20 mouse cellular contexts compared by ENCODE assay signal in genomic region chr13:43742677-43743076, GRCm38 (mm10). TPM values are rescaled to one million over a fixed set of nuclear protein-coding genes. Genes with fewer than 3 reads are reported as not detected.
A peak's percentile ranks its signal among the peaks of the same experiment; 100 is the strongest.
DNase-seq lines count a peak whose midpoint lies in the region; ATAC-seq and TF ChIP-seq lines count a peak whose summit lies in the region.
"Had no signal": no experiment of that assay in that cellular context is flagged by ENCODE, and none has a peak within 500 bp of the region (broad histone marks: within the 10 kb centered on the region; RNA-seq: fewer than 3 reads in every experiment).

No protein-coding gene starts in this region.

- no peaks in the 10 kb centered on the region for H3K36me3 ChIP-seq in intestine, postnatal 0 days (ENCODE audit: control insufficient read depth, insufficient read depth)
- no peaks in the 10 kb centered on the region for H3K36me3 ChIP-seq in intestine, embryonic 16.5 days (ENCODE audit: control insufficient read depth, insufficient read depth, low read length)
- H3K36me3 ChIP-seq in lung, postnatal 0 days (ENCODE audit: insufficient read depth, low read length), result no peaks in the 10 kb centered on the region
- H3K36me3 ChIP-seq in MEL (ENCODE audit: control insufficient read depth in 1 of 2, insufficient read depth in 2 of 2, low read length in 2 of 2), result no peaks in the 10 kb centered on the region
- no peaks in the 10 kb centered on the region for H3K36me3 ChIP-seq in small intestine, adult 2 months (ENCODE audit: control insufficient read depth, insufficient read depth, low read length)
- H3K36me3 ChIP-seq: embryonic facial prominence, embryonic 12.5 days; hindbrain, embryonic 13.5 days; limb, embryonic 15.5 days; lung, embryonic 15.5 days; midbrain, embryonic 13.5 days had no signal

- no peak overlapping the region for H3K9ac ChIP-seq in intestine, postnatal 0 days (ENCODE audit: low read depth, low read length)
- no peak overlapping the region for H3K9ac ChIP-seq in intestine, embryonic 16.5 days (ENCODE audit: low read depth, low read length)
- H3K9ac ChIP-seq in lung, postnatal 0 days (replicated peaks; ENCODE audit: low read depth), result no peak overlapping the region
- no peak overlapping the region for H3K9ac ChIP-seq in MEL (ENCODE audit: control insufficient read depth, low read depth, low read length, poor library complexity, severe bottlenecking)
- H3K9ac ChIP-seq: embryonic facial prominence, embryonic 12.5 days; forebrain, embryonic 13.5 days; hindbrain, embryonic 13.5 days; limb, embryonic 15.5 days; lung, embryonic 15.5 days; midbrain, embryonic 13.5 days had no signal

- peak; percentile 35 for TF ChIP-seq CTCF in intestine, postnatal 0 days (IDR thresholded peaks at IDR 0.05; ENCODE audit: low read depth)
- 0 out of 2 replicates have a peak, but pooled peaks have one; percentile 17 for TF ChIP-seq CTCF in lung, postnatal 0 days (IDR thresholded peaks at IDR 0.05)
- peak in 2 of 3 experiments; percentile 5 to 17; a peak in 1 of 6 replicates for TF ChIP-seq CTCF in MEL (IDR thresholded peaks at IDR 0.05 in 2 of 3, conservative IDR thresholded peaks at IDR 0.05 in 1 of 3; ENCODE audit: control insufficient read depth in 1 of 3, insufficient read depth in 1 of 3, low read depth in 2 of 3, low read length in 3 of 3, poor library complexity in 1 of 3, severe bottlenecking in 1 of 3)
- 0 out of 2 replicates have a peak, but pooled peaks have one; percentile 15 for TF ChIP-seq CTCF in small intestine, adult 2 months (IDR thresholded peaks at IDR 0.05; ENCODE audit: extremely low read depth, insufficient read length, insufficient replicate concordance, low read depth, low read length)

- H3K79me2 ChIP-seq in MEL (ENCODE audit: control insufficient read depth, insufficient read depth, low read length, poor library complexity), result no peaks in the 10 kb centered on the region

- TF ChIP-seq EP300 in lung, postnatal 0 days (IDR thresholded peaks at IDR 0.05), result no peak
- TF ChIP-seq EP300 in MEL (IDR thresholded peaks at IDR 0.05; ENCODE audit: low read depth in 1 of 2, low read length in 2 of 2), result no peak

- H3K4me3 ChIP-seq in intestine, postnatal 0 days (ENCODE audit: low read depth, low read length), result no peak overlapping the region
- H3K4me3 ChIP-seq in intestine, embryonic 16.5 days (ENCODE audit: low read length), result no peak overlapping the region
- H3K4me3 ChIP-seq in lung, postnatal 0 days (ENCODE audit: low read depth, low read length), result no peak overlapping the region
- no peak overlapping the region for H3K4me3 ChIP-seq in MEL (ENCODE audit: control insufficient read depth in 1 of 2, insufficient read depth in 1 of 2, low read depth in 2 of 2, low read length in 2 of 2)
- H3K4me3 ChIP-seq in small intestine, adult 2 months (ENCODE audit: low read depth, low read length), result no peak overlapping the region
- H3K4me3 ChIP-seq: embryonic facial prominence, embryonic 12.5 days; erythroblast, embryonic 14.5 days; forebrain, embryonic 13.5 days; hindbrain, embryonic 13.5 days; limb, embryonic 15.5 days; lung, embryonic 15.5 days; midbrain, embryonic 13.5 days; myocyte had no signal

- no peak for TF ChIP-seq POLR2A in MEL (IDR thresholded peaks at IDR 0.05; ENCODE audit: control insufficient read depth in 1 of 2, insufficient read depth in 1 of 2, low read depth in 1 of 2, low read length in 2 of 2, poor library complexity in 1 of 2)
- no peak for TF ChIP-seq POLR2A in small intestine, adult 2 months (IDR thresholded peaks at IDR 0.05; ENCODE audit: low read depth, low read length)

- no peak; the same call in 1 of the 2 replicates for TF ChIP-seq RAD21 in MEL (IDR thresholded peaks at IDR 0.05; ENCODE audit: low read depth, low read length)

- DNase-seq in lung, postnatal 0 days (ENCODE audit: low spot score), result no peak
- DNase-seq in lung, postnatal 4 days, result no peak
- DNase-seq in MEL (ENCODE audit: low read depth, low spot score) (no peak), MN1 (ENCODE audit: low spot score) (no peak)
- DNase-seq: adrenal gland, adult 2 months; cerebellum, postnatal 10 days; gastrocnemius, postnatal 36 days; spleen, adult 18-20 months had no signal

- H3K27ac ChIP-seq in intestine, postnatal 0 days (ENCODE audit: low read depth, low read length), result no peak overlapping the region
- H3K27ac ChIP-seq in intestine, embryonic 16.5 days (ENCODE audit: low read length), result no peak overlapping the region
- no peak overlapping the region for H3K27ac ChIP-seq in lung, postnatal 0 days (ENCODE audit: low read length)
- H3K27ac ChIP-seq in MEL (ENCODE audit: control insufficient read depth, low read depth, low read length), result no peak overlapping the region
- no peak overlapping the region for H3K27ac ChIP-seq in small intestine, adult 2 months (ENCODE audit: insufficient read depth, low read depth, low read length)
- H3K27ac ChIP-seq: embryonic facial prominence, embryonic 12.5 days; forebrain, embryonic 13.5 days; hindbrain, embryonic 13.5 days; limb, embryonic 15.5 days; lung, embryonic 15.5 days; midbrain, embryonic 13.5 days had no signal

- H3K4me2 ChIP-seq in intestine, postnatal 0 days (replicated peaks; ENCODE audit: low read depth), result no peak overlapping the region
- no peak overlapping the region for H3K4me2 ChIP-seq in intestine, embryonic 16.5 days (ENCODE audit: low read depth, low read length)
- no peak overlapping the region for H3K4me2 ChIP-seq in lung, postnatal 0 days (replicated peaks; ENCODE audit: low read depth, low read length)
- H3K4me2 ChIP-seq: embryonic facial prominence, embryonic 12.5 days; forebrain, embryonic 13.5 days; hindbrain, embryonic 13.5 days; limb, embryonic 15.5 days; lung, embryonic 15.5 days; midbrain, embryonic 13.5 days had no signal

- H3K4me1 ChIP-seq in intestine, postnatal 0 days (replicated peaks; ENCODE audit: control insufficient read depth, insufficient read depth, low read length), result no peaks in the 10 kb centered on the region
- no peaks in the 10 kb centered on the region for H3K4me1 ChIP-seq in intestine, embryonic 16.5 days (ENCODE audit: control insufficient read depth, insufficient read depth, low read length)
- no peaks in the 10 kb centered on the region for H3K4me1 ChIP-seq in lung, postnatal 0 days (ENCODE audit: insufficient read depth, low read depth, low read length)
- no peaks in the 10 kb centered on the region for H3K4me1 ChIP-seq in MEL (ENCODE audit: control insufficient read depth in 1 of 2, insufficient read depth in 2 of 2, low read length in 2 of 2)
- no peaks in the 10 kb centered on the region for H3K4me1 ChIP-seq in small intestine, adult 2 months (ENCODE audit: control insufficient read depth, insufficient read depth, insufficient read length, low read length)
- H3K4me1 ChIP-seq: embryonic facial prominence, embryonic 12.5 days had no signal

- no peaks in the 10 kb centered on the region for H3K9me3 ChIP-seq in intestine, postnatal 0 days (ENCODE audit: control insufficient read depth)
- H3K9me3 ChIP-seq in intestine, embryonic 16.5 days (ENCODE audit: control insufficient read depth, low read length), result no peaks in the 10 kb centered on the region
- no peaks in the 10 kb centered on the region for H3K9me3 ChIP-seq in lung, postnatal 0 days (ENCODE audit: low read length)
- H3K9me3 ChIP-seq in MEL (replicated peaks; ENCODE audit: insufficient read depth, low read length), result no peaks in the 10 kb centered on the region
- H3K9me3 ChIP-seq: limb, embryonic 15.5 days; midbrain, embryonic 13.5 days had no signal

- no peaks in the 10 kb centered on the region for H3K27me3 ChIP-seq in intestine, postnatal 0 days (replicated peaks; ENCODE audit: control insufficient read depth, insufficient read depth, low read length)
- no peaks in the 10 kb centered on the region for H3K27me3 ChIP-seq in intestine, embryonic 16.5 days (replicated peaks; ENCODE audit: control insufficient read depth, insufficient read depth, low read length)
- no peaks in the 10 kb centered on the region for H3K27me3 ChIP-seq in lung, postnatal 0 days (replicated peaks; ENCODE audit: insufficient read depth, low read length)
- no peaks in the 10 kb centered on the region for H3K27me3 ChIP-seq in MEL (ENCODE audit: control insufficient read depth in 1 of 2, insufficient read depth in 2 of 2, low read length in 2 of 2)
- no peaks in the 10 kb centered on the region for H3K27me3 ChIP-seq in small intestine, adult 2 months (ENCODE audit: control insufficient read depth, insufficient read depth, low read length)
- H3K27me3 ChIP-seq: embryonic facial prominence, embryonic 12.5 days; forebrain, embryonic 13.5 days; hindbrain, embryonic 13.5 days; limb, embryonic 15.5 days; lung, embryonic 15.5 days; midbrain, embryonic 13.5 days had no signal

- no peak for ATAC-seq in intestine, postnatal 0 days
- no peak for ATAC-seq in intestine, embryonic 16.5 days
- ATAC-seq in lung, postnatal 0 days, result no peak
- ATAC-seq: forebrain, embryonic 13.5 days; midbrain, embryonic 13.5 days had no signal

- 54% methylated on average over 3 of the region's 3 CpGs for WGBS in intestine, postnatal 0 days
- WGBS in intestine, embryonic 16.5 days, result 62% methylated on average over 3 of the region's 3 CpGs
- WGBS in lung, postnatal 0 days, result 70% methylated on average over 3 of the region's 3 CpGs
- WGBS in small intestine, adult 2 months, result 63% methylated on average over 3 of the region's 3 CpGs

TF ChIP-seq in MEL, 35 proteins besides CTCF, POLR2A, EP300 and RAD21 (continues in another document):
- TF ChIP-seq CHD2 (IDR thresholded peaks at IDR 0.05; ENCODE audit: low read length) (no peak), HCFC1 (IDR thresholded peaks at IDR 0.05; ENCODE audit: low read depth, low read length) (no peak), ELF1 (IDR thresholded peaks at IDR 0.05; ENCODE audit: low read depth, low read length) (no peak), CHD1 (IDR thresholded peaks at IDR 0.05; ENCODE audit: low read depth, low read length) (no peak), MEF2A (IDR thresholded peaks at IDR 0.05; ENCODE audit: extremely low read depth, insufficient replicate concordance, low read depth, low read length, poor library complexity, severe bottlenecking) (no peak), USF2 (IDR thresholded peaks at IDR 0.05; ENCODE audit: borderline replicate concordance in 1 of 2, insufficient read depth in 1 of 2, low read depth in 1 of 2, low read length in 2 of 2) (no peak), MXI1 (IDR thresholded peaks at IDR 0.05; ENCODE audit: low read depth, low read length) (no peak), JUND (IDR thresholded peaks at IDR 0.05; ENCODE audit: low read depth, low read length) (no peak), E2F4 (IDR thresholded peaks at IDR 0.05; ENCODE audit: borderline replicate concordance, low read depth, low read length) (no peak), SMC3 (IDR thresholded peaks at IDR 0.05; ENCODE audit: low read depth, low read length) (no peak)

RNA-seq across cellular contexts. Expression of gene Cd83, which starts 41.9 kb away (rescaled TPM):
- 4.2 and 5.0 TPM in 2 replicates for polyA plus RNA-seq in intestine, postnatal 0 days (2015; fragmentation: Nextera tagmentation; extraction: Ambion mirVana)
- polyA plus RNA-seq in intestine, embryonic 16.5 days (2015; fragmentation: Nextera tagmentation; extraction: Ambion mirVana), result 9.2 and 9.6 TPM in 2 replicates
- polyA plus RNA-seq in lung, postnatal 0 days (2015; fragmentation: Nextera tagmentation; extraction: Ambion mirVana), result 19.0 and 30.7 TPM in 2 replicates
- not detected in 2 replicates for total RNA-seq in MEL (2012; rRNA removed)
- not detected for polyA plus RNA-seq in MEL (2012; ENCODE audit: insufficient read depth in 1 of 2, insufficient read length in 2 of 2, low read depth in 1 of 2, low replicate concordance in 2 of 2, missing spikeins in 1 of 2)
- 3.9 and 7.1 TPM in 2 replicates for polyA plus RNA-seq in small intestine, adult 2 months (2012; rRNA removed)
- polyA plus RNA-seq: C2C12; erythroblast, embryonic 14.5 days; myocyte had no signal
